Mouse (Mus musculus) v-Abl transformed pro-B cells (cell line): ENCODE results near the gene Slc5a11.

Source experiments
- in situ Hi-C, 2 experiments: fragments of 400-800 bp; cut with MboI; formaldehyde crosslinking; loops; one replicate each; pipeline ENCODE4 v1.15.1; 2025; ENCODE audit not compliant: unreplicated experiment in 2 of 2

The Slc5a11 gene

GRCm38 (mm10) chr7:123214365-123215075 lies at the start of gene Slc5a11:
Slc5a11 (plus strand) TSS chr7:123214780.
- in situ Hi-C loops = no loop called here

GRCm38 (mm10) chr7:123167436-123167835 lies 47.1 kb upstream of the Slc5a11 start:
- in situ Hi-C loops = loop anchor here in 1 of 2 experiments (25.0 kb wide), 1 partner anchor 155 kb away; no protein-coding TSS in a partner anchor

DNA sequence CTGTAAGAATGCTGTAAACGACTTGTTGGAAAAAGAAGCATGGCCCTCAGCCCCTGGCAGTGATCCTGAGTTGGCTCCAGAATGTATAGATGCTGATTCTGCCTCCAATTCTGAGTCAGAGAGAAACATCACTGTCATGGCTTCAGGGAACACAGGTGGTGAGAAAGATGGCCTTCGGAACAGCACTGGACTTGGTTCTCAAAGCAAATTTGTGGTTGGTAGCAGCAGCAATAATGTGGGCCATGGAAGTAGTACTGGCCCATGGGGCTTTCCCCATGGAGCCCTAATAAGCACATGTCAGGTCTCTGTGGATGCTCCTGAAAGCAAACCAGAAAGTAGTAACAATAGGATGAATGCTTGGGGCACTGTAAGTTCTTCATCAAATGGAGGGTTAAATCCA lies 45.0 kb upstream of the Slc5a11 start:
- in situ Hi-C loops = loop anchor here in 1 of 2 experiments (25.0 kb wide), 1 partner anchor 157 kb away; no protein-coding TSS in a partner anchor

DNA sequence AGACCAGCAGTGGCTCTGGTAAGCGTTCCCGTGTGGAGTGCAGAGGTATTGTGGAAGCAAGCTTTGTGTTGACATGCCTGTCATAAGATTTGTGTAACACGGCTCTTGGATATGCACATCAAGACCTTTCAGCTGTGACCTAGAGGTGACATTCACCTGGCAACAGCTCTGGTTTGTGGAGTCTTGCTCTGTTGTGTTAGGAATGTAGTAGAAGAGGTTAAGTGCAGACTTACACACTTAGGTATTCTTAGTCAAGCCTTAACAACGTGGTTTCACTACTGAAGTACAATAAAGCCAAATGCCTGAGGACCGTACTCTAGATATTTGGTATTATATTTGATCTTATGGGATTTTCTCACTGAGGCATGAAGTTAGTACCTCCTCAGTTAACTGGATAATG lies 42.5 kb upstream of the Slc5a11 start:
- in situ Hi-C loops = loop anchor here in 1 of 2 experiments (25.0 kb wide), 1 partner anchor 160 kb away; no protein-coding TSS in a partner anchor

DNA sequence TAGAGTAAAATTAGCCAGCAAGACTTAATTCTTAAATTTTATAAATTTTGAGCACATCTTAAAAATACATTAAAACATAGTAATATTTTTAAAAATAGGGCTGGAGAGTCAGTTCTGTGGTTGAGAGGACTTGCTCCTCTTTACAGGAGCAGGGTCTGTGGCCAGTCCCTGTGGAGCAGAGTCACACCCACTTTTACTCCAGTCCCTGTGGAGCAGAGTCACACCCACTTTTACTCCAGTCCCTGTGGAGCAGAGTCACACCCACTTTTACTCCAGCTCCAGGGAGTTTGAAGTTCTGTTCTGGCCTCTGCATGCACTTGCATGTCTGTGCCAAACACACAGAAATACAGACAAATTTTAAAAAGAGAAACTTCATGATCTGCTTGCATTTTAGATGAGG lies 37.4 kb upstream of the Slc5a11 start:
- in situ Hi-C loops = loop anchor here (5.0 to 25.0 kb wide), 2 partner anchors 110 to 185 kb away; no protein-coding TSS in a partner anchor

GRCm38 (mm10) chr7:123181787-123182701 lies 32.5 kb upstream of the Slc5a11 start:
- in situ Hi-C loops = loop anchor here (10.0 to 25.0 kb wide), 2 partner anchors 105 to 133 kb away; no protein-coding TSS in a partner anchor

DNA sequence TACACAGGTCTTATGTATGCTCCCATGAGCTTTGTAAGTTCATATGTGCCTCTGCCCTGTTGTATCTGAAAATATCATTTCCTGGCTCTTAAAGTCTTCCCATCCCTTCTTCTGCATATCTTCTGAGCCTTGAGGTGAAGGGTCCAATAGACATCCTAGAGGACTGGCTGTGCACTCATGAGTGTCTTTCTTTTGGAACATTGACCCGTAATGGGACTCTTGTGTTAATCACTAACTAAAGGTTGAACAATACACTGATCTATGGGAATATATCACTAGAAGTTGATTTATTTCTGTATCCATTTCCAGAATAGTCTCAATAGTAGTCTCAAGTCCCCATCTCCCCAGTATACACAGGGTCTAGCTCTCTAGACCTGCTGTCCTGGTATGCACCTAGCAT lies 29.7 kb upstream of the Slc5a11 start:
- in situ Hi-C loops = loop anchor here (10.0 to 25.0 kb wide), 2 partner anchors 102 to 130 kb away; no protein-coding TSS in a partner anchor

DNA sequence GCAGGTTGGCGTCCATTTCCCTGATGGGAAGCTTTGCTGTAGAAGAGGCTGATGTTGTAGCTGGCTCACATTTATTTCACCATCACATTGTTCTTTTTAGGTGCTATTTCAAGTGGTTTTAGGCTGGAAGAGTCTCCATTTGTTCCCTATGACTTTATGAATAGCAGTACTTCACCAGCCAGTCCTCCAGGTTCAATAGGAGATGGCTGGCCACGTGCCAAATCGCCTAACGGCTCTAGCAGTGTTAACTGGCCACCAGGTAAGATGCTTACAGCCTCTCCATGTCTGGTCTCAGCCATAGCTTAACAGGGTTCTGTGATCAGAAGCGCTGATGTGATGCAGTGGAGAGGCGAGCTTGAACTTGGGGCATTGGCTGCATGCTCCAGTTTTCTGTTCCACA lies 28.1 kb upstream of the Slc5a11 start:
- in situ Hi-C loops = loop anchor here (10.0 to 25.0 kb wide), 2 partner anchors 101 to 128 kb away; no protein-coding TSS in a partner anchor

DNA sequence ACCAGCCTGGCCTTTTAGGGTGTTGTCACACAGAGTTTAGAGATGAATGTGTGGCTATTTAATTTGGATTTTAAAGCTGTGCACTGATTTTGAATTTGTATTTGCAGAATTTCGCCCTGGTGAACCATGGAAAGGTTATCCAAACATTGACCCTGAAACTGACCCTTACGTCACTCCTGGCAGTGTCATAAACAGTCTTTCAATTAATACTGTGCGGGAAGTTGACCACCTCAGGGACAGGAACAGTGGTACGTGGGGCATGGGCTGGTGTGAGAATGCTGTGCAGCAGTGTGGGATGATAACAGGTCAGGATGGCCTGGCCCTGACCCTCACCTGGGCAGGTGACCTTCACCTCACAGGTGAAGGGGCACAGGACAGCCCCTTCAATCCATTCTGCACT lies 27.3 kb upstream of the Slc5a11 start:
- in situ Hi-C loops = loop anchor here (10.0 to 25.0 kb wide), 2 partner anchors 100 to 128 kb away; no protein-coding TSS in a partner anchor

DNA sequence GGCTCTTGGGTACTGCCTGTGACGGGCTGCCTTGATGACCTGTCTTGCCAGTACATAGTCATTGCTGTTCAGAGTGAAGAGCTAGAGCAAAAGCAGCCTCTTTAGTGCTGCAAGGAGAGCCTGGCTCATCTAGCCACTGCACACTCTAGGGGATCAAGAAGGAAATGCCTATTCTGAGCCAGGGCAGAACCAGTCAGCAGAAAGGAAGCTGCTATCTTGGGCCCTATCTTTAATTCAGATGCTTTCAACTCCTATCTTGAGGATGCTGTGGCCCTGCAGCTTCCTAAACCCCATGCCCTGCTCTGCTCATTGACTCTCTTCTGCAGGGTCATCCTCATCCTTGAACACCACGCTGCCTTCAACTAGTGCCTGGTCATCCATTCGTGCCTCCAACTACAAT lies 26.1 kb upstream of the Slc5a11 start:
- in situ Hi-C loops = loop anchor here (10.0 to 25.0 kb wide), 2 partner anchors 99 to 126 kb away; no protein-coding TSS in a partner anchor

- in situ Hi-C loops = loop anchor here (10.0 to 25.0 kb wide), 2 partner anchors 98 to 125 kb away; no protein-coding TSS in a partner anchor
These were observed 24.8 kb upstream of the Slc5a11 start for GRCm38 (mm10) chr7:123189762-123190161.

DNA sequence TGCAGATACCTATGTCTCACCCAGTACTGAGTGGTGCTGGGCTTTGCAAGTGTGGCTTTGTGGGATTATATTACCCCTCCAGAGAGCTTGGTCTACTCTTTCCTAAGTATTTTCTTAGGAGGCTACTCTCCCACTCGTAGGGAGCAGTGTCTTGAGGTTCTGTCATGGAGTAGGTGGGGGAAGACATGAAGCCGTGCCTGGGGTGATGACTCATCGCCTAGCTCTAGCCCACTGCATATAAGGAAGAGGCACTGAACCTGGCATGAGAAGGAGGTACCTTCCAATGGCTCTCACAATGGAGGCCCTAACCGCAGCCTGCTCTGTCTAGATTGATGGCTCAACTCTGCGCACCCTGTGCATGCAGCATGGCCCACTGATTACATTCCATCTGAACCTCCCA lies 22.8 kb upstream of the Slc5a11 start:
- in situ Hi-C loops = loop anchor here in 1 of 2 experiments (25.0 kb wide), 1 partner anchor 96 kb away; no protein-coding TSS in a partner anchor

- in situ Hi-C loops = loop anchor here in 1 of 2 experiments (25.0 kb wide), 1 partner anchor 94 kb away; no protein-coding TSS in a partner anchor
These were observed 21.4 kb upstream of the Slc5a11 start for GRCm38 (mm10) chr7:123193201-123193600.

DNA sequence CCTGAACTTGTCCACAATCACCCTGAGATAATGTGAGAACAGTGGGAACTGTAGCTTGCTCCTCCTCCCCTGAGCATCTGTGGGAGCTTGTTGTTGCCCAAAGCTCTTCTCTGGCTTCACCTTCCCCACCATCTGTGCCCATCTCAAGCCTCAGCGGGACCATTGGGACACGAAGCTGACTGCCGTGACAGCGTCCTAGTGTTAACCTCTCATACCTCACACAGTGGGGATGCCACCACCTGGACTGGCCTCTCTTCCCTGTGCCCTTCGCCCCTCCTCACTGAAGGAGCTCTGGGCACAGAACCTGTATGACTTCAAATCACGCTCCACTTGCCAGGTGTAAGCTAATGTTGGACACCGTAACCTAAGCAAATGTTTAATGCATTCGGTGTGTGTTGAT lies 19.9 kb upstream of the Slc5a11 start:
- in situ Hi-C loops = loop anchor here in 1 of 2 experiments (25.0 kb wide), 1 partner anchor 93 kb away; no protein-coding TSS in a partner anchor

GRCm38 (mm10) chr7:123196432-123196831 lies 18.1 kb upstream of the Slc5a11 start:
- in situ Hi-C loops = loop anchor here in 1 of 2 experiments (25.0 kb wide), 1 partner anchor 91 kb away; no protein-coding TSS in a partner anchor

DNA sequence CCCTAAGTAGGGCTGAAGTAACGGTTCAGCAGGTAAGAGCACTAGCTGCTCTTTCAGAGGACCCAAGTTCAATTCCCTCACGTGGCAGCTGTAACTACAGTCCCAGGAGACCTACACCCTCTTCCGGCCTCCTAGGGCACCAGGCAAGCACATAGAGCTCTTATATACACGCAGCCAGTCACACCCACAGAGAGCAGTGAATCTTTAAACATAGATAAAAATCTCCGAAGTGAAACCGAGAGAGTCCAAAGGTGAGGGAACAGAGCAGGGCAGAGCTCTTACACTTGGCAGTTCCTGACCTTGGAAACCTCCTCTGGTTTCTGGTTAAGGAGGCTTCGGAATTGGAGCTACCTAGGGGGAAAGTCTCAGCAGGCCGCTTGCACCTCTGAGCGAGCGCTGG lies 15.9 kb upstream of the Slc5a11 start:
- in situ Hi-C loops = loop anchor here in 1 of 2 experiments (25.0 kb wide), 1 partner anchor 89 kb away; no protein-coding TSS in a partner anchor

- in situ Hi-C loops = loop anchor here in 1 of 2 experiments (25.0 kb wide), 1 partner anchor 88 kb away; no protein-coding TSS in a partner anchor
These were observed 15.4 kb upstream of the Slc5a11 start for GRCm38 (mm10) chr7:123199151-123199550.

DNA sequence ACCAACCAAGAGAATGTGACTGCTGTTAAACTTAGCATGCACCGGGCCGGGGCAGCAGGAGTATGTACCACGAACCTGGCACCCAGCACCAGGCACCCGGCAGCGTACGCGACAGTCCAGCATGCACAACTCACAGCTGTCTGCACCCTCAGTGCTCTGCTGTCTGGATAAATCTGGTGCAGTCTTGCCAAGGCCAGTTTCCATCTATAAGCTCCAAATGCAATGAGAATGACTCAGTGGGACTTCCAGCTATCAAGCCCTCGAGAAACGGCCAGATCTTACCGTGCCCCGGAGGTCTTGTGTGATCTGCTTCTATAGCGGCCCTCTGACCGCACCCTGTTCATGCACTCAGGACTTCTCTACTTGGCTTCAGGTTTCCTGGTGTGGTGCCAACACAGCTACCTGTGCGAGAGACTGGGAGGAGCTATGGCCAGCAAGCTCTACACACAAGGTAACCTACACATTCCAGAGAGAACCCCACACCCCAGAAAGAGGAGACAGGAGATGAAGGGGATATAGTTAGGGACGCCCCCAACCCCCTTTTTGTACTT lies 14.8 kb upstream of the Slc5a11 start:
- in situ Hi-C loops = loop anchor here in 1 of 2 experiments (25.0 kb wide), 1 partner anchor 88 kb away; no protein-coding TSS in a partner anchor

GRCm38 (mm10) chr7:123200722-123201121 lies 13.9 kb upstream of the Slc5a11 start:
- in situ Hi-C loops = no loop called here

- in situ Hi-C loops = loop anchor here (5.0 kb wide), 1 partner anchor 262 kb away; no protein-coding TSS in a partner anchor
These were observed 9.3 kb upstream of the Slc5a11 start for GRCm38 (mm10) chr7:123205261-123205660.
